Mouse (Mus musculus) CH12.LX (cell line): ENCODE results near the gene Podxl.

Experiments
- CHD2 ChIP-seq: IDR thresholded peaks from 2 replicates; pipeline ENCODE4 v1.6.1; 2011; ENCODE audit warnings: low read length, improper control_type of control experiment
- CTCF ChIP-seq, 2 experiments: IDR thresholded peaks in 1 of 2; conservative IDR thresholded peaks in 1 of 2; 2 replicates each; pipeline ENCODE4 v1.5.1; 2011 to 2012; ENCODE audit warnings: low read depth in 2 of 2, low read length in 2 of 2, improper control_type of control experiment in 1 of 2, inconsistent platforms in 1 of 2, mild to moderate bottlenecking in 1 of 2, moderate library complexity in 1 of 2
- USF1 ChIP-seq: IDR thresholded peaks from 2 replicates; pipeline ENCODE4 v1.6.1; 2014; ENCODE audit warnings: low read depth, mild to moderate bottlenecking, inconsistent platforms, low read length, improper control_type of control experiment

DNA sequence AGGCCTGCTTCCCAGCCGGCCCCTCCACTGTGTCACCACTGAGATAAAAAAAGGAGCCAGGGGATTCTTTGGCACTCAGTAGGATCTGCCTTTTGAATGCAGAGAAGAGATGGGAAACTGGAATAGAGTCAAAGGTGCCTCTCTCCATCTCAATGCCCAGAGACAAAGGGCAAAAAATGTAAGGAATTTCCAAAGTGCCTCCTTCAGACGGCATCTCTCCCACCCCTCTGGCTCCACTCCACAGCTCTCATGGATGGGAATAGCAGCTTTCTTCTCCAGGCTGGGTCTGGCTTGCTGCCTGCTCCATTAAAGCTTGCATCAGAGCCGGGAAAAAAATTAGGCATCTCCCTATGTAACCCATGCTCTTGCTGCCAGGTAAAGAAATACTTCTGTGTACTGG lies 37.4 kb upstream of the Podxl start:
- TF ChIP-seq CHD2 (no peak), USF1 (no peak), CTCF (conservative IDR thresholded peaks at IDR 0.05 in 1 of 2, IDR thresholded peaks at IDR 0.05 in 1 of 2; ENCODE audit: low read depth in 2 of 2, low read length in 2 of 2) (no peak)
